Mouse (Mus musculus): ENCODE results near the gene Rab17.

Rab17 gene

GRCm38 (mm10) chr1:90995916-90996315 is 26.5 kb upstream of the Rab17 start:
- no peak for DNase-seq (ENCODE audit: low read depth)

- no peak for DNase-seq (ENCODE audit: low read depth)
Observed at GRCm38 (mm10) chr1:90981346-90981745, 11.9 kb upstream of the Rab17 start.

DNA sequence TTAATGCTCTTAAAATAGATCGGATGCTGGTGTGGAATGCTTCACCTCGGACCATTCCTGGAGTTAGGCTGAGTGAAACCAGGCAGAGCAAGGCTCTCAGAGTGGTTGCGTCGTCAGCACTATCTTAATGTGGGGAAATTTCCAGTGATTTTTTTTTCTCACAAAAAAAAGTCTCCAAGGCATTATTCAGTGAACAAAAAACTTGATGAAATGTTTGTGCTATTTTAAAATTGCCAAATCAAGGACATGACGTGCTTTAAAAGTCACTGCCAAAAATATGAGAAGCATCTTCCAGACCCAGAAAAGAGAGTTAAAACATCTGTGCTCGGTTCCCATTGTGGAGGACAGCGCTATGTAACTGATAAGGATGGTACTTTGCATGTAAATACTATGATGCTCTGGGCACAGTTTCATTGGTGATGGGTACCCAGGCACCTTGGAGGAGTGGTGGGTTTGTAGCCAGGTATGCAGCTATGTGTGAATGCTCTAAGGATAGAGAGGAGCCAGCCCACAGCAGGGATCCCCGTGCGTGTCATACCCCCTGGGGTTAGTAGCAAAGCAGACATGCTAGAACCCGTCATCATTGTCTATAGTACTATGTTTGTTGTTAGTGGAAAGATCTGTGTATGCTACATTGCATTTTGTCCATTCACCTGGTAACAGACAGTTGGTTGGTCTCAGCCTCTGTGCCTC is 11.3 kb upstream of the Rab17 start:
- DNase-seq (ENCODE audit: low read depth): no peak

- DNase-seq (ENCODE audit: low read depth): no peak
Observed at GRCm38 (mm10) chr1:90975960-90976359, 6.5 kb upstream of the Rab17 start.

GRCm38 (mm10) chr1:90974906-90975649 is 5.6 kb upstream of the Rab17 start:
- no peak for DNase-seq (ENCODE audit: low read depth)

DNA sequence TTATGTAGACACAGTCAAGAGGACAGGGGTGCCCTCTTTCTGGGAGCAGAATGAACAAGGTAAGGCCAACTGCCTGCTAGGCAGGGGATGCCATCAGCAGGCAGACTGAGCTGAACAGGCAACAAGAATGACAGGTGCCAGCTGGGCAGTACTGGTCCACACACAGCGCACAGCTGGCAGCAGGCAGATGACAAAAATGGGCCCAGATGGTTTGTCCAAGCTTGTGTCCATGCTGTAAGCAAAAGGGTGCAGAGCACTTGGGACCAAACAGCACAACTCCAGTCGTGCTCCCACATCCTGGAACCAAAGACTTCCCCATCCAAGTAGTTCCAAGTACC is 4.1 kb upstream of the Rab17 start:
- DNase-seq (ENCODE audit: low read depth): no peak

DNA sequence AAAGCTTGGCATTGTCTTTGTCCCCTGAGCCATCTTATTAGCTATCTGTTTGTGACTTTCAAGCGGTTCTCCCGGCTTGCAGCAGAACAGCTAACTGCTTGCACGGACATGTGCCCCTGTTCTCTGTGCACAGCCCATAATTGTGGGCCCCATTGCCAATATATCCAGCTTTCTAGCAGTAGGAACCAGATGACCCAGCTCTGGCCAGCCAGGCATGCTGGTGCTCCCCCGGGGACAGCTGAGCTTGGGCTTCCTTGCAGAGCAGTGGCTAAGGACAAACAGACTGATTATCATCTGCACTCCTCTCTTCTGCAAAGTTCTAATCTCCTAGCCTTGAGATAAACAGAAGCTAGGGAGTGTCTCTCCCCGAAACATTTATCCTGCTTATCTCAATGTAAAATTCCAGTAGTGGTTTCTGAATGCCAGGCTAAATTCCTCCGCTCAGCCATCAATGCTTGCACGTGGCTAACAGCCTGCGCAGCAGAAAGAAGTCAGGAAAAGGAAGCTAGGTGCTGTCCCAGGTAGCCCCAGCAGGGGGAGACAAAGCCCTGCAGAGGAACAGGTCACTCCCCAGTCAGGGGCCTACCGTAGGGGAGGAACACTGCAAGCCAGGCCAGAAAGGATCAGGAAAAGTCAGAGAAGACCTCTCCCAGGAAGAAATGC is 3.6 kb upstream of the Rab17 start:
- DNase-seq (ENCODE audit: low read depth): peak; percentile 81

- no peak for DNase-seq (ENCODE audit: low read depth)
Observed at GRCm38 (mm10) chr1:90969881-90970390, 475 bp upstream of the Rab17 start.

DNA sequence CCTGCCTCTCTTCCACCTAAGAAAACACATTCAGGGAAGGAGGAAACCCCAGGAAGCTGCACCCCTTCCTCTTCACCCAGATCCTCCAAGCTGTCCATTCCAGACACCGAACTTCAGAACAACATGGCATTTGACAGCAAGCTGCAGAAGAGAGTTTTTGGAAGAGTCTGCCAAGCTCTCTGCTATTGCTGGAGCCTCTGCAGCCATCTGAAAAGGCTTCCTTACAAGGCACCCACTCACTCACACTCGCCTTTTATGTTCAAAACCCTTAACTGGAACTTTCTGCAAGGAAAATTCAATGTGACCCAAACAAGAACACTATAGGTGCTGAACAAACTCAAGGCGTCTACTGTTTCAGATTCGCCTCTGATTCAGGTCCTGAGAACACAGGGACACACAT is 812 bp downstream of the Rab17 start:
- no peak for DNase-seq (ENCODE audit: low read depth)

DNA sequence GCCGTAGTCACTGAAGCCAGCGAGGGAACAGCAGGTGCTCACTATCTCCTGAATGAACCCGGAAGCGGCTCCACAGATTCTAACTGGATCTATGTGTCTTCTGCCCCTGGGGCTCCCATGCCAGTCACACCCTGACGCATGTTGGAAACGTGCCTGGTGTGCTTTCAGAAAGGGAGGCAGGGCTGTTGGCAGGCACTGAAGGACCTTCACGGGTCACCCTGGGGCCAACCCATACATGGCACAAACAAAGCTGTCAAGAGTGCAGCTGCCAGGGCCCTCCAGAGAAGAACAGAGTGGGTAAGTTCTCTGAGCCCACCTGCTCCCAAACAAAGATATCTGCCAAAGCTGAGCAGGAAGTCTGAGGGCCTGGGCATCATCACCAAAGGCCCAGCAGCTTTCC is 1.9 kb downstream of the Rab17 start:
- no peak for DNase-seq (ENCODE audit: low read depth)

- DNase-seq (ENCODE audit: low read depth): no peak
Observed at GRCm38 (mm10) chr1:90962994-90963393, 6.5 kb downstream of the Rab17 start.

GRCm38 (mm10) chr1:90962526-90962925 is 6.9 kb downstream of the Rab17 start:
- DNase-seq (ENCODE audit: low read depth): no peak

GRCm38 (mm10) chr1:90956245-90957096 is 13.0 kb downstream of the Rab17 start:
- DNase-seq (ENCODE audit: low read depth): peak; percentile 71

- DNase-seq (ENCODE audit: low read depth): no peak
Observed at GRCm38 (mm10) chr1:90953688-90954087, 15.8 kb downstream of the Rab17 start.

- no peak for DNase-seq (ENCODE audit: low read depth)
Observed at GRCm38 (mm10) chr1:90952808-90953207, 16.7 kb downstream of the Rab17 start, which contains the start of gene Prlh. TSS of gene Prlh (plus strand) at chr1:90953108.

GRCm38 (mm10) chr1:90951670-90952069 is 17.8 kb downstream of the Rab17 start:
- no peak for DNase-seq (ENCODE audit: low read depth)

GRCm38 (mm10) chr1:90949309-90949708 is 20.2 kb downstream of the Rab17 start:
- DNase-seq (ENCODE audit: low read depth): peak; percentile 22

DNA sequence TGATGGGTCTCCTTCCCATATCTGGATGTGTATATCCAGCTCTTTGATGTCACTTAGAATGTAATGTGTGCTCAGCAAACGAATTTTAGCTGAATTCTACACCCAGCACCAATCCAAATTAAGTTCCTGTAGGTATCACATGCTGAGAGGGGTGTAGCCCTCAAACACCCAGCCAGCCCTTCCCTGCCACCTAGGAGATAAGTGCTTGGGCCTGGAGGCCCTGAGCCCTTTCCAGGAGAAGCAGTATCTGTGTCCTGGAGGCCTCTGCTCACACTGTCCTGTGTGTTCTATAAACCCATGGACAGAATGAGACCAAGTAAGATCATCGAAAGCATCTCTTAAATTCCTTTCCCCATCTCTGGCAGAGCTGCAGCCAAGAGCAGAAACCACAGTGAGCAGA is 22.2 kb downstream of the Rab17 start:
- no peak for DNase-seq (ENCODE audit: low read depth)

- no peak for DNase-seq (ENCODE audit: low read depth)
Observed at GRCm38 (mm10) chr1:90945171-90945570, 24.3 kb downstream of the Rab17 start.

GRCm38 (mm10) chr1:90939980-90940379 is 29.5 kb downstream of the Rab17 start:
- DNase-seq (ENCODE audit: low read depth): no peak

- no peak for DNase-seq (ENCODE audit: low read depth)
Observed at GRCm38 (mm10) chr1:90936990-90937389, 32.5 kb downstream of the Rab17 start.

- no peak for DNase-seq (ENCODE audit: low read depth)
Observed at GRCm38 (mm10) chr1:90933001-90933400, 36.5 kb downstream of the Rab17 start.

Data from naive thymus-derived CD4-positive, alpha-beta T cell, adult 2 months (primary cell).